Mouse (Mus musculus) CH12F3 (cell line): ENCODE data around the gene Trim7.

Experiments
- in situ Hi-C: fragments of 300-500 bp; cut with MboI; formaldehyde crosslinking; loops from 2 replicates; pipeline ENCODE4 v1.14.3; 2020; ENCODE audit warnings: low sequenced_read_pairs

Trim7 gene

GRCm38 (mm10) chr11:48846881-48847280 lies 20.9 kb downstream of the Trim7 start:
- in situ Hi-C loops = no loop called here

GRCm38 (mm10) chr11:48850240-48850639 lies 24.3 kb downstream of the Trim7 start:
- in situ Hi-C loops = loop anchor here (5.0 to 25.0 kb wide), 3 partner anchors 58 to 412 kb away; partner anchors contain the start of gene Ifi47

- in situ Hi-C loops = loop anchor here (5.0 to 25.0 kb wide), 3 partner anchors 59 to 411 kb away; partner anchors contain the start of gene Ifi47
Measured at GRCm38 (mm10) chr11:48851270-48851995, 25.5 kb downstream of the Trim7 start.

- in situ Hi-C loops = loop anchor here (5.0 to 25.0 kb wide), 3 partner anchors 60 to 410 kb away; partner anchors contain the start of gene Ifi47
Measured at GRCm38 (mm10) chr11:48852190-48852589, 26.2 kb downstream of the Trim7 start.

GRCm38 (mm10) chr11:48852624-48853473 lies 26.9 kb downstream of the Trim7 start:
- in situ Hi-C loops = loop anchor here (5.0 to 25.0 kb wide), 3 partner anchors 61 to 409 kb away; partner anchors contain the start of gene Ifi47

- in situ Hi-C loops = loop anchor here (5.0 to 25.0 kb wide), 3 partner anchors 61 to 409 kb away; partner anchors contain the start of gene Ifi47
Measured at GRCm38 (mm10) chr11:48853474-48854180, 27.7 kb downstream of the Trim7 start.

GRCm38 (mm10) chr11:48859014-48859413 lies 33.1 kb downstream of the Trim7 start:
- in situ Hi-C loops = loop anchor here (25.0 kb wide), 2 partner anchors 228 to 403 kb away; partner anchors contain the start of gene Ifi47

GRCm38 (mm10) chr11:48862784-48863319 lies 36.9 kb downstream of the Trim7 start:
- in situ Hi-C loops = loop anchor here (25.0 kb wide), 2 partner anchors 224 to 399 kb away; partner anchors contain the start of gene Ifi47

GRCm38 (mm10) chr11:48863808-48864207 lies 37.9 kb downstream of the Trim7 start:
- in situ Hi-C loops = loop anchor here (25.0 kb wide), 2 partner anchors 223 to 398 kb away; partner anchors contain the start of gene Ifi47

GRCm38 (mm10) chr11:48866481-48866880 lies 40.5 kb downstream of the Trim7 start:
- in situ Hi-C loops = loop anchor here (25.0 kb wide), 2 partner anchors 221 to 396 kb away; partner anchors contain the start of gene Ifi47

- in situ Hi-C loops = loop anchor here (25.0 kb wide), 2 partner anchors 218 to 393 kb away; partner anchors contain the start of gene Ifi47
Measured at GRCm38 (mm10) chr11:48869380-48870110, 43.6 kb downstream of the Trim7 start.

GRCm38 (mm10) chr11:48870781-48871180 lies 44.8 kb downstream of the Trim7 start:
- in situ Hi-C loops = loop anchor here (25.0 kb wide), 2 partner anchors 217 to 392 kb away; partner anchors contain the start of gene Ifi47

GRCm38 (mm10) chr11:48871201-48871772 lies 45.3 kb downstream of the Trim7 start, which contains the start of gene Irgm1:
Gene Irgm1, minus strand, starts transcription at chr11:48871683.
- in situ Hi-C loops = loop anchor here (25.0 kb wide), 2 partner anchors 216 to 391 kb away; partner anchors contain the start of gene Ifi47

GRCm38 (mm10) chr11:48871817-48872541 lies 46.0 kb downstream of the Trim7 start:
- in situ Hi-C loops = loop anchor here (25.0 kb wide), 2 partner anchors 215 to 390 kb away; partner anchors contain the start of gene Ifi47

GRCm38 (mm10) chr11:48872695-48873300 lies 46.9 kb downstream of the Trim7 start:
- in situ Hi-C loops = loop anchor here (25.0 kb wide), 2 partner anchors 215 to 390 kb away; partner anchors contain the start of gene Ifi47

GRCm38 (mm10) chr11:48873591-48874290 lies 47.8 kb downstream of the Trim7 start:
- in situ Hi-C loops = loop anchor here (25.0 kb wide), 2 partner anchors 214 to 389 kb away; partner anchors contain the start of gene Ifi47

- in situ Hi-C loops = loop anchor here (25.0 kb wide), 2 partner anchors 213 to 388 kb away; partner anchors contain the start of gene Ifi47
Measured at GRCm38 (mm10) chr11:48874465-48874864, 48.5 kb downstream of the Trim7 start.
